Mouse (Mus musculus): ENCODE measurements around the gene Hspa1b.
"Not testable (repeated sequence)": the region's sequence is repeated elsewhere in the genome, so short reads cannot be mapped to it uniquely, and the experiment has no call there.

Hspa1b gene

GRCm38 (mm10) chr17:34959130-34959778, at the start of gene Hspa1b:
Hspa1b (minus strand) TSS chr17:34959238.
- DNase-seq (ENCODE audit: low read depth, low spot score), result peak; percentile 62

DNA sequence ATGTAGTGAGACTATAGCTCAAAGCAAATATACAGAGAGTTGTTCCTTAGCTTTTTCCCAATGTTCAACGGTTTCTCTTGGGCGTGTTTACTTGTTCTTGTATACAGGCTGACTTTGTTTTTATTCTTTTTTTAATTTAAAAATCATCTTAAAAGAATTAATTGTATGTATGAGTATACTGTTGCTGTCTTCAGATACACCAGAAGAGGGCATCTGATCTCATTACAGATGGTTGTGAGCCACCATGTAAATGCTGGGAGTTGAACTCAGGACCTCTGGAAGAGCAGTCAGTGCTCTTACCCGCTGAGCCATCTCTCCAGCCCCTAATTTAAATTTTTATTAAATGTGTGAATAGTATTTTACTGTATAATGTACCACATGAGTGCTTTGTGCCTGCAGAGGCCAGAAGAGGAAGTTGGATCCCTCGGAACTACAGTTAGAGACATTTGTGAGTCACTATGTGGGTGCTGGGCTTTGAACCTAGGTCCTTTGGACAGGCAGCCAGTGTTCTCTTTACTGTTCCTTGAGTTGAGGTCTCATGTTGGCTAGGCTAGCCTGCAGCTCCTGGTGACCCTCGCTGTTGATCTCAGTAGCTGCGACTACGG, 48.5 kb upstream of the Hspa1b start:
- no peak for DNase-seq (ENCODE audit: low read depth, low spot score)

DNA sequence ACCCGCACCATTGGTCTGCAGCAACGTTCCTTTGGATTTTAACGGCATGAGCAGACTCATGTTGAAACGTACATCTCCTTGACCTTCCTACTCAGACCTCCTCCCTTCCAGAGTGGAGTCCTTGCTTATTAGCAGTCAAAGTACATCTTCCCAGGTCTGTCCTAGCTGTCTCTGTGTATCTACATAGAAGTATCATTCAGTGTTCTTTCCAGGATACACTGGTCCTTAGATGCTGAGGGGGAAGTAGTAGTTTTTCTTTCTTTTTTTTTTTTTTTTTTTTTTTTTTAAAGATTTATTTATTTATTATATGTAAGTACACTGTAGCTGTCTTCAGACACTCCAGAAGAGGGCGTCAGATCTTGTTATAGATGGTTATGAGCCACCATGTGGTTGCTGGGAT, 46.9 kb upstream of the Hspa1b start:
- not testable (repeated sequence) for DNase-seq (ENCODE audit: low read depth, low spot score)

- no peak for DNase-seq (ENCODE audit: low read depth, low spot score)
Observed at GRCm38 (mm10) chr17:35005158-35005557, 46.1 kb upstream of the Hspa1b start.

DNA sequence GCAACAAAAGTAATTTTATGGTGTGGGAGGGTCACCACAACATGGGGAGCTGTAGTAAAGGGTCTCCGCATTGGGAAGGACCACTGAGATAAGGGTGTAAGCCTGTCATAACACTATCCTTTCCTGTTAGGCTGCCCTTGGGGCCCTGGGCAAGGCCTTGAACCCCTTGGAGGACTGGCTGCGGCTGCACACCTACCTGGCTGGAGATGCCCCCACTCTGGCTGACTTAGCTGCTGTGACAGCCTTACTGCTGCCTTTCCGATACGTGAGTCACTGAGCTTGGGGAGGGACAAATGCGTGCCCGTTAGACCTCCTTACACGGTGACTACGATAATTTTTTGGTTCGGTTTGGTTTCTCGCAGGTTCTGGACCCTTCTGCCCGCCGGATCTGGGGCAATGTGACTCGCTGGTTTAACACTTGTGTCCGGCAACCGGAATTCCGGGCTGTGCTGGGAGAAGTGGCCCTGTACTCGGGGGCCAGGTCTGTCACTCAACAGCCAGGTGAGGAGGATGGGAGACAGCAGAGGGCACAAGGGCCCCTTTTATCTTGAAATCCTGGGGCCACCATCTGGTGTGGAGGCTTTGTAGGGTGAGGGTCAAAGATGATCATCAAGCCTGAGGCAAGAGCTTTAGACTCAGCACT, 45.2 kb upstream of the Hspa1b start:
- no peak for DNase-seq (ENCODE audit: low read depth, low spot score)

DNA sequence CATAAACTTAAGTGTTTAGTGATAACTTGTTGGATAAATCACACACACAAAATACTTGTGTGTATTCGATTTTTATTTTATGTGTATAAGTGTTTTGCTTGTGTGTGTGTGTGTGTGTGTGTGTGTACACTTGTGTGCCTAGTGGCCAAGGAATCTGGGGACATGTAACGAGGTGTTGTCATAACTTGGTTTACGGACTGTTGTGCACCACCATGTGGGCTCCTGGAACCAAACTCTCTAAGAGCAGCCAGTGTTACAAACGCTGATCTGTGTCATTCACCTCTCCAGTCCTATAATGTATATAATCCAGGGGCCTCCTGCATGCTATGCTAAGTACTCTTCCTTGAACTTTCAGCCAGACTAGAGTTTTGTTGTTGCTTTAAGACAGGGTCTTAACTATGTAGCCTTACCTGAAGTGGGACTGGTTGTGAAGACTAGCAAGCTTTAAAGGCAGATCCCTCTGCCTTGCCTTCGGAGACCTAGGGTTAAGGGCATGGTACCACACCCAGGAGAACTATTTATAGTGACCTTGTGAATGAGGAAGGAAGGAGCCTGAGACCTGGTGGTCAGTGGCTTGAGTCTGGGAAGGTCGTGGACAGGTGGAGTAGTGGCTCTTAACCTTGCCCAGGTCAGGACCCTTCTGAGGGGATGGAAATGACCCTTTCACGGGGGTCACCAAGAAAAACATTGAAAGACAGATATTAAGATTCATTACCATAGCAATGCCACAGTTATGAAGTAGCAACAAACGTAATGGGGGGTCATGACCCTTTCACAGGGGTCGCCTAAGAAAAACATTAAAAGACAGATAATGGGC, 44.2 kb upstream of the Hspa1b start:
- no peak for DNase-seq (ENCODE audit: low read depth, low spot score)

- no peak for DNase-seq (ENCODE audit: low read depth, low spot score)
Observed at GRCm38 (mm10) chr17:35002153-35002865, 43.3 kb upstream of the Hspa1b start.

DNA sequence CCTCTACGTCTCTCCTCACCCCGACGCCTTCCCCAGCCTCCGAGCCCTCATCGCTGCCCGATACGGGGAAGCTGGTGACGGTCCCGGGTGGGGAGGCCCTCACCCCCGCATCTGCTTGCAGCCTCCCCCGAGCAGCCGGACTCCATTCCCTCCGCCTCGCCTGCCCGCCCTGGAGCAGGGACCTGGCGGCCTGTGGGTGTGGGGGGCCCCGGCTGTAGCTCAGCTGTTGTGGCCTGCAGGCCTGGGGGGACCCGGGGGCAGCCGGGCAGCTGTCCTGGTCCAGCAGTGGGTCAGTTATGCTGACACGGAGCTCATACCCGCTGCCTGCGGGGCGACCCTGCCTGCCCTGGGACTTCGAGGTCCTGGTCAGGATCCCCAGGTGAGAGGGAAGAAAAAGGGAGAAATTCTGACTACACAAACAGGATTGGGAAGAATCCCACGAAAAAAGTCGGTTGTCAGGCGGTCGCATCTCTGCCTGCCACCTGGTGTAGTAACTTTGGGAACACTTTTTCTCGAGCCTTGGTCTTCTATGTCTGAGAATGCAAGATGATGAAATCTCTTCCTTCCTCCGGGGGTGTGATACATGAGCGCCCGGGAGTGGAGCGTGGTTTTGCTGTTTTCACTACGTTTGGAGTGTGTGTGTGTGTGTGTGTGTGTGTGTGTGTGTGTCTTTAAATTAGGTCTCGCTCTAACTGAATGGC, 42.6 kb upstream of the Hspa1b start:
- DNase-seq (ENCODE audit: low read depth, low spot score), result no peak

DNA sequence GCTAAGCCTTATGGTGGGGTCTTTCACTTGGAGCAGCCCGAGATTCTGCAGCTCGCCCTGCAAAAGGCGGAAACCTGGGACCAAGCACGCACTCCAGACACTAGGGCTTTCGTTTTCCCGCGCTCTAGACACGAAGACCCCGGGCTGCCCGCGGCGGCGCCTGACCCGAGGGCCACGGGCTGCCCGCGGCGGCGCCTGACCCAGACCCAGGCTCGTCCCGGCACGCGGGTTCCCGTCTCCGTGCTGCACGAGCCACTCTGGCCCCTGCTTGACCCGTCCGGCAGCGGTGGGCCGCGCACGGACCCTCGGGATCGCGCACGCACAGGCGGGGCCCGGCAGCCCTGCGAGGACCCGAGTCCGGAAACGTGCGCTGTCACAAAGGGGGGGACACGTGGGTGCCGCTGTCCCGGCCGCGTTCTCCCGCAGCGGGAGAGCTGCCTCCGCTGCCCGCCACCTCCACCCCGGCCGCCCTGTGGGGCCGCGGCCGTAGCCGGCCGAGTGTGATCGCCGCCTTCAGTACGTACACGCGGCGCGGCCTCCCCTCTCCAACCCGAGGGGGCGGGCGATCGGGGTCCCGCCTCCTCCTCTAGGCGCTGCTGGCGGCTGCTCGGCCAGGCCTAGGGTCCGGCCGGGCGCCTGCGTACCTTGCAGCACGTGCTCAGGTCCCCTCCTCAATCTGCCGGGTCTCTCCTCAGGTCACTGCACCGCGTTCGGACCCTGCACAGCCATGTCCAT, 41.8 kb upstream of the Hspa1b start, which contains the start of gene Vars:
Gene Vars, plus strand, starts transcription at position 271 of the 735 bp plus-strand sequence.
- DNase-seq (ENCODE audit: low read depth, low spot score), result peak; percentile 81

DNA sequence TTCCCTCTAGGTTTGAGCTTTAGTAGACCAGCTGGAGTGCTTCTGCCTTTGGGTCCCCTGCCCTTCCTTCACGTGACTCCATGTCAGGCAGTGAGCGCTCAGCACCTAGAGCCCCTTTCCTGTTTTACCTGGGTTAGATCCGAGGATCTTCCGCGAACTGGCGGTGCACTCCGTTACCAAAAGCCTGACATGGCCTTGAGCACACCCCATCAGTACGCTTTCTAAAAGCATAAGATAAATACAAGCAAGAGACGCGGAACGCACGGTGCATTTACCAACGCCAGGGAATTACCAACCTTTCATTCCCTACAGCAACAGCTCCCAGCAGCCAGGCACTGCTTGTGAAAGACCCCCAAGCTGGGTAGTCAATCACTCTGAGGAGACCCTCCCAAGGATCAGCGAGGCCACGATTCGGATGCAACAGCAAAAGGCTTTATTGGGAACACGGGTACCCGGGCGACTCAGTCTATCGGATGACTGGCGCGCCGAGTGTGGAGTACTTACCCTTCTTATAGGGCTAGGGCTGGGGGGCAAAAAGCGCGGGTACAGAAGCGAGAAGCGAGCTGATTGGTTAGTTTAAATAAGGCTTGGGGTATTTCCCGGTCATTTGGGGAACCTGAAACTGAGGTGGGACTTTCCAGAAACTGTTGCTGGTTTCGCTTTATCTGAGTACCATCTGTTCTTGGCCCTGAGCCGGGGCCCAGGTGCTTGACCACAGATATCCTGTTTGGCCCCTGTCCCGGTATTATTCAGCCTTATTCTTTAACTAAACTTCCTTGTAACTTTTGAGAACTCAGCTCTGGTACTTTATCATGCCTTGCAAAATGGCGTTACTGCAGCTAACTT, 41.1 kb upstream of the Hspa1b start:
- DNase-seq (ENCODE audit: low read depth, low spot score), result not testable (repeated sequence)

DNA sequence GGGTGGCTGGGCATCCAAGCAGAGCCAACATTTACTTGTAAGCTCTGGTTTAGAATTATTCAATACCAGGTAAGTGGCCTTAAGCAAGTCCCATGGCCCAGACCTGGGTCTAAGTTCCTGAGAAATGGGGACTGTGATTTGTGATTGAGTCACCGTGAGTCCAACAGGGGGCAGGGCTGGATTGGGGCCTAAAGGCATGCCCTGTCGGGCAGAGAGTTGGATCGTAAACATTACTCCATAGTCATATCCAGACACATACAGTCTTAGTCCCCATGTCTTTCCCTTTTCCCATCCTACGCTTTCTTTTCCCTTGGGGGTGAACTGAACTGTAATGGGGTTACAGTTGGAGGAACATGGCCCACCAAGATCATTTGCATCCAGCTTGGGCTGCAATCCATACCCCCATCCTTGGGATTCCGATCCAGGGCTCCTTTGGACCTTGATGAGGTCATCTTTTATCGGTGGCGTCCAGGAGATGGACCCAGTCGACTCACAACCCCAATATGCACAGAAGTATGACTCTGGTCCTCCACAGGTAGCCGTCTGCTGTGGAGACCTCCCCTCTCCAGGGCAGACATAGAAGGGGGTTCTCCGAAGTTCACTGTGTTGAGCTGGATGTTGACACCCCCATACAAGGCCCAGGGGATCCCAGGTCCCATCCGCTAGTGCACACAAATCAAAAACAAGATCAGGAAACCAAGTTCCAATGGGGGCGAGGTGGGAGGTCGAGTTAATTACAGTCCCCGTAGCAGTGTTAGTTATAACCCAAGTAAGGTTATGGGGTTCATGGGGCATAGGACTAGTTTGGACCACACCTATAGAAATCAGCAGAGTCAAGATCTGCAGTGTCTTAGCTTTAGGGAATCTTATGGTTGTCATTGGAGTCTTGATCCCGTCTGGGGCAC, 39.7 kb upstream of the Hspa1b start:
- DNase-seq (ENCODE audit: low read depth, low spot score), result no peak

DNA sequence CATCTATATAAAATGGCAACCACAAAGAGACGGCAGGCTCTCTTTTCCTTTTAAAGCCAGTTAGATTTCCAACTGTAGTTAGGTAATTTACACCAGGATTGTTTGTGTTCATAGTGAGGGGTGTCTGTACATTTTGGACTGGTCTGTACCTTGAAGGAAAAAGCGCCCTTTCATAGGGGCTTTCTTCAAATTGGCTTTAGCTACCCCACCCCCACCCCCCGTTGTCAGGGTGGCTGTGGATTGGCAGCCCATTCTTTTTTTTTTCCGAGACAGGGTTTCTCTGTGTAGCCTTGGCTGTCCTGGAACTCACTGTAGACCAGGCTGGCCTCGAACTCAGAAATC, 38.1 kb upstream of the Hspa1b start:
- DNase-seq (ENCODE audit: low read depth, low spot score), result no peak

GRCm38 (mm10) chr17:34996411-34997141, 37.5 kb upstream of the Hspa1b start:
- DNase-seq (ENCODE audit: low read depth, low spot score), result no peak

GRCm38 (mm10) chr17:34995927-34996326, 36.9 kb upstream of the Hspa1b start:
- DNase-seq (ENCODE audit: low read depth, low spot score), result not testable (repeated sequence)

DNA sequence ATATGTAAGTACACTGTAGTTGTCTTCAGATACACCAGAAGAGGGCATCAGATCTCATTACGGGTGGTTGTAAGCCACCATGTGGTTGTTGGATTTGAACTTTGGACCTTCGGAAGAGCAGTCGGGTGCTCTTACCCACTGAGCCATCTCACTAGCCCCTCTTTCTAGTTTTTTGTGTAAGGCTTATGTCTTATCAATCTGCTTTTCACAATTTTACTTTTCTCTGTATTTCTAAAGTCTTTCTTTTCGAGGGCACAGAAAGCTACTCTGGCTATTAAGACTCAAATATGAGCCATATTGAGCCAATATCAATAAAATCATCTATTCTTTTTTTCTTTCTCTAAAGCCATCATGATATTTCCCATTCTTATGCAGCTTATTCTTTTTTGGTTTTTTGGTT, 36.2 kb upstream of the Hspa1b start:
- DNase-seq (ENCODE audit: low read depth, low spot score), result not testable (repeated sequence)

DNA sequence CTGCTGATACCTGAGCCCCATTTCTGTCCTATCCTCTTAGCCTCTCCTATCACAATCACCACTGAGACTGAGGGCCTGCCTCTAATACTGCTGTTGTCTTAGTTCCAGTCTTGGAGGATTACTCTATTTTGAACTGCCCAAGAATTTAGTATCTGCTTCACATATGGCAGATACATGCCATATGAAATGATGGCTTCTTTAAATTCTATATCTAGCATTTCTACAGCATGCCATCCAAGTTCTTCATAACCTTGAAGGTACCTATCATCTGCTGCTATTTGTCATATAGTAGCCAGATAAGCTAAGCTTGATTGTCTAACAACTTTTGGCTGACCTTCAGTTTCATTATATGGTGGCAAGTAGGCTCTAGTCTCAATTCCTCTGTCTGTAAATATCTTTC, 35.7 kb upstream of the Hspa1b start:
- DNase-seq (ENCODE audit: low read depth, low spot score), result no peak

- no peak for DNase-seq (ENCODE audit: low read depth, low spot score)
Observed at GRCm38 (mm10) chr17:34984218-34984617, 25.2 kb upstream of the Hspa1b start.

GRCm38 (mm10) chr17:34982328-34982727, 23.3 kb upstream of the Hspa1b start:
- DNase-seq (ENCODE audit: low read depth, low spot score), result no peak
